Mouse (Mus musculus) cerebellum, adult 2 months (tissue): Measurements from ENCODE around the gene Mlx.

Source experiments
- CTCF ChIP-seq: fragments of 200-500 bp; IDR thresholded peaks from 2 replicates; pipeline ENCODE4 v1.5.1; 2011; ENCODE audit warnings: low read depth, mild to moderate bottlenecking, control low read depth, low read length, moderate library complexity, borderline replicate concordance; ENCODE audit not compliant: insufficient read depth
- POLR2A ChIP-seq: fragments of 200-500 bp; IDR thresholded peaks from 2 replicates; pipeline ENCODE4 v1.6.1; 2011; ENCODE audit warnings: low read length, control low read depth, borderline replicate concordance; ENCODE audit not compliant: insufficient read depth

DNA sequence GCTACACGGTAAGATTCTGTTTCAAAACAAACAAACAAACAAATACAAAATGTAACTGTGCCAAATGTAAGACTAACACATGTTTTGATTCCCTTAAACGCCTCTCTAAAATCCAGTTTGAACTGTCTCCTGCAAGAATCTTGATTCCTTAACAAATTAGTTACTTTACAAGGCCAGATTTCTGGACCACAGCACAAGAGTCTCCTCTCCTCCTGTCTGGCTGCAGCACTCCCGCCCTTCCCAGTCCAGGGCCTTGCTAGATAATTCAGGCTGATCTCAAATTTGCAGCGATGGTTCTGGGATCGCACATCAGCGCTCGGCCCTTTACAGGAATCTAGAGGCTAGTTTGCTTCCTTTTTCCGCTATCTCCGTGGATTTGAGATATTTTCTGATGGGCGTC, 5.4 kb upstream of the Mlx start:
- no peak for TF ChIP-seq POLR2A
- TF ChIP-seq CTCF: no peak
